In the genomic region with DNA sequence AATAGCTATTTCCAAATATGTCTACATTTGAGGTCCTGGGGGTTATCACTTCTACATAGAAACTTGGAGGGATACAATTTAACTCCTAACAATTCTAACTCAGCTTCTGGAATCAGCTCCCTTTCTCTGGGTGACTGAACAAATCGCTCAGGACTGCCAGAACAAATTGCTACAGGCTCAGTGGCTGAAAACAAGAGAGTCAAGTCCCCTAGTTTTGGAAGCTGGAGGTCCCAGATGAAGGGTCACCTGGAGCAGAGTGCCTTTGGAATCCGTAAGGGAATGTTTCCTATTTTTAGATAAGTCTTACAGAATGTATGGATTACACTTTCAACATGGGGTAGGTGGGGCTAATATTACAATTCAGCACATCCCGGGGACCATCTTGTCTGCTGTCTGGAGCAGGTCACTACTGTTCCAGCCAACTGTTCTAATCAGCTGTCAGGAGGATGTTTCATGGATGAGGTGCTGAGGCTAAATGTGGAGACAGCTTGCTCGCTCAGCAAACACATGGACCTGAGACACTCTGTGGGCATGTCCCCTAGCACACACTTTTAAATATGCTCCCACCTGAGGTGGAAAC, we compare ENCODE assay signal across 21 mouse cellular contexts.
DNase-seq lines count a peak whose midpoint lies in the region; ATAC-seq and TF ChIP-seq lines count a peak whose summit lies in the region.
"Had no signal": no experiment of that assay in that cellular context is flagged by ENCODE, and none has a peak within 500 bp of the region (broad histone marks: within the 10 kb centered on the region; RNA-seq: fewer than 3 reads in every experiment).

No protein-coding gene starts in this region.

- TF ChIP-seq CTCF in heart, adult 2 months (IDR thresholded peaks at IDR 0.05): no peak
- no peak for TF ChIP-seq CTCF in hindbrain, postnatal 0 days (IDR thresholded peaks at IDR 0.05; ENCODE audit: low read depth)

- TF ChIP-seq EP300 in heart, adult 2 months (IDR thresholded peaks at IDR 0.05; ENCODE audit: insufficient read depth, low read depth, low read length): 0 out of 2 replicates have a peak, but pooled peaks have one; percentile 9

- H3K4me2 ChIP-seq in hindbrain, postnatal 0 days (ENCODE audit: low read depth, low read length): no peak overlapping the region
- no peak overlapping the region for H3K4me2 ChIP-seq in hindbrain, embryonic 12.5 days (replicated peaks)
- no peak overlapping the region for H3K4me2 ChIP-seq in midbrain, embryonic 11.5 days
- no peak overlapping the region for H3K4me2 ChIP-seq in midbrain, embryonic 14.5 days (ENCODE audit: low read length)
- H3K4me2 ChIP-seq: embryonic facial prominence, embryonic 13.5 days; forebrain, embryonic 15.5 days; limb, embryonic 12.5 days; neural tube, embryonic 12.5 days had no signal

- H3K36me3 ChIP-seq in heart, adult 2 months (ENCODE audit: control insufficient read depth, insufficient read depth, low read length): peaks cover 2% of the 10 kb centered on the region
- no peaks in the 10 kb centered on the region for H3K36me3 ChIP-seq in hindbrain, postnatal 0 days (ENCODE audit: insufficient read depth, low read length)
- H3K36me3 ChIP-seq in hindbrain, embryonic 12.5 days: no peaks in the 10 kb centered on the region
- H3K36me3 ChIP-seq in midbrain, embryonic 11.5 days (ENCODE audit: control insufficient read depth, insufficient read depth, low read length): no peaks in the 10 kb centered on the region
- no peaks in the 10 kb centered on the region for H3K36me3 ChIP-seq in midbrain, embryonic 14.5 days (ENCODE audit: control insufficient read depth, insufficient read depth, low read length)
- H3K36me3 ChIP-seq: embryonic facial prominence, embryonic 13.5 days; forebrain, embryonic 15.5 days; limb, embryonic 12.5 days; neural tube, embryonic 12.5 days had no signal

- ATAC-seq in hindbrain, postnatal 0 days: peak; percentile 63
- no peak for ATAC-seq in hindbrain, embryonic 12.5 days (ENCODE audit: low FRiP score)
- ATAC-seq in midbrain, embryonic 11.5 days (ENCODE audit: low FRiP score): no peak
- no peak for ATAC-seq in midbrain, embryonic 14.5 days (ENCODE audit: low FRiP score, low TSS enrichment)
- ATAC-seq: forebrain, embryonic 15.5 days had no signal

- no peaks in the 10 kb centered on the region for H3K9me3 ChIP-seq in hindbrain, postnatal 0 days (ENCODE audit: low read length)
- no peaks in the 10 kb centered on the region for H3K9me3 ChIP-seq in hindbrain, embryonic 12.5 days (replicated peaks)
- H3K9me3 ChIP-seq in midbrain, embryonic 11.5 days (ENCODE audit: control insufficient read depth, low read length): no peaks in the 10 kb centered on the region
- H3K9me3 ChIP-seq in midbrain, embryonic 14.5 days (ENCODE audit: control insufficient read depth, low read length): no peaks in the 10 kb centered on the region
- H3K9me3 ChIP-seq: embryonic facial prominence, embryonic 13.5 days; forebrain, embryonic 15.5 days; limb, embryonic 12.5 days; neural tube, embryonic 12.5 days had no signal

- no peaks in the 10 kb centered on the region for H3K79me2 ChIP-seq in heart, adult 2 months (replicated peaks; ENCODE audit: control insufficient read depth, insufficient read depth, low read length)

- no peak for DNase-seq in heart, adult 2 months
- no peak for DNase-seq in heart, postnatal 4 days
- peak; percentile 31 for DNase-seq in hindbrain, postnatal 0 days (ENCODE audit: low spot score)
- DNase-seq in midbrain, embryonic 11.5 days (ENCODE audit: low spot score, missing footprints): peak; percentile 62
- no peak for DNase-seq in midbrain, embryonic 14.5 days
- peak; percentile 58 for DNase-seq in retina, embryonic 14.5 days (ENCODE audit: low spot score)
- DNase-seq in urinary bladder, postnatal 25 days (ENCODE audit: low spot score): no peak
- DNase-seq: B cell, adult 2 months; cerebellum, adult 18-20 months; gastrocnemius, postnatal 25 days; kidney, adult 8-10 months; kidney, postnatal 36 days; layer of hippocampus, adult 9-11 months; lung, postnatal 14 days; thymus, postnatal 25 days had no signal

- peaks cover 9% of the 10 kb centered on the region for H3K4me1 ChIP-seq in heart, adult 2 months (ENCODE audit: control insufficient read depth, insufficient read depth, low read length)
- peaks cover 4% of the 10 kb centered on the region; the same call in 1 of the 2 replicates for H3K4me1 ChIP-seq in hindbrain, postnatal 0 days (ENCODE audit: insufficient read depth, low read length)
- peaks cover 16% of the 10 kb centered on the region for H3K4me1 ChIP-seq in hindbrain, embryonic 12.5 days
- no peaks in the 10 kb centered on the region; the same call in 1 of the 2 replicates for H3K4me1 ChIP-seq in midbrain, embryonic 11.5 days (ENCODE audit: control insufficient read depth, insufficient read depth, low read length)
- 0 out of 2 replicates have a peak, but pooled peaks cover 3% of the 10 kb centered on the region for H3K4me1 ChIP-seq in midbrain, embryonic 14.5 days (ENCODE audit: control insufficient read depth, insufficient read depth, low read length)
- H3K4me1 ChIP-seq: neural tube, embryonic 12.5 days had no signal

- intact Hi-C loops in heart, adult 2 months (cut with DNase I): no loop called here

- H3K9ac ChIP-seq in heart, adult 2 months (ENCODE audit: low read depth, low read length): no peak overlapping the region
- no peak overlapping the region for H3K9ac ChIP-seq in hindbrain, postnatal 0 days (replicated peaks; ENCODE audit: low read length)
- H3K9ac ChIP-seq in hindbrain, embryonic 12.5 days: no peak overlapping the region
- no peak overlapping the region for H3K9ac ChIP-seq in midbrain, embryonic 11.5 days (ENCODE audit: low read length)
- H3K9ac ChIP-seq in midbrain, embryonic 14.5 days (replicated peaks; ENCODE audit: low read length): no peak overlapping the region
- H3K9ac ChIP-seq: embryonic facial prominence, embryonic 13.5 days; forebrain, embryonic 15.5 days; limb, embryonic 12.5 days; neural tube, embryonic 12.5 days had no signal

- 51% methylated on average over 4 of the region's 4 CpGs for WGBS in heart, adult 2 months
- 59% methylated on average over 4 of the region's 4 CpGs for WGBS in hindbrain, postnatal 0 days
- WGBS in hindbrain, embryonic 12.5 days: 78% methylated on average over 4 of the region's 4 CpGs
- 81% methylated on average over 4 of the region's 4 CpGs for WGBS in midbrain, embryonic 11.5 days
- 79% methylated on average over 4 of the region's 4 CpGs for WGBS in midbrain, embryonic 14.5 days

- H3K27ac ChIP-seq in heart, adult 2 months: no peak overlapping the region
- H3K27ac ChIP-seq in hindbrain, postnatal 0 days: no peak overlapping the region
- no peak overlapping the region for H3K27ac ChIP-seq in hindbrain, embryonic 12.5 days
- H3K27ac ChIP-seq in midbrain, embryonic 11.5 days (ENCODE audit: low read depth, low read length): no peak overlapping the region
- H3K27ac ChIP-seq in midbrain, embryonic 14.5 days (replicated peaks; ENCODE audit: low read depth, low read length): no peak overlapping the region
- H3K27ac ChIP-seq: embryonic facial prominence, embryonic 13.5 days; forebrain, embryonic 15.5 days; left cerebral cortex, adult 2 months; limb, embryonic 12.5 days; neural tube, embryonic 12.5 days had no signal

- no peaks in the 10 kb centered on the region for H3K27me3 ChIP-seq in heart, adult 2 months (ENCODE audit: control insufficient read depth, insufficient read depth, low read length)
- H3K27me3 ChIP-seq in hindbrain, postnatal 0 days (ENCODE audit: insufficient read depth, low read length): no peaks in the 10 kb centered on the region
- H3K27me3 ChIP-seq in hindbrain, embryonic 12.5 days: no peaks in the 10 kb centered on the region
- H3K27me3 ChIP-seq in midbrain, embryonic 11.5 days (ENCODE audit: control insufficient read depth, insufficient read depth, low read length): no peaks in the 10 kb centered on the region
- H3K27me3 ChIP-seq in midbrain, embryonic 14.5 days (ENCODE audit: control insufficient read depth, insufficient read depth, low read length): no peaks in the 10 kb centered on the region
- H3K27me3 ChIP-seq: embryonic facial prominence, embryonic 13.5 days; forebrain, embryonic 15.5 days; limb, embryonic 12.5 days; neural tube, embryonic 12.5 days had no signal

- no peak for TF ChIP-seq POLR2A in heart, adult 2 months (IDR thresholded peaks at IDR 0.05; ENCODE audit: insufficient read depth, low read depth, low read length)

- no peak overlapping the region for H3K4me3 ChIP-seq in heart, adult 2 months
- H3K4me3 ChIP-seq in hindbrain, postnatal 0 days (ENCODE audit: low read length): no peak overlapping the region
- H3K4me3 ChIP-seq in hindbrain, embryonic 12.5 days: no peak overlapping the region
- H3K4me3 ChIP-seq in midbrain, embryonic 11.5 days (ENCODE audit: low read depth, low read length): no peak overlapping the region
- H3K4me3 ChIP-seq in midbrain, embryonic 14.5 days (replicated peaks; ENCODE audit: low read depth, low read length): no peak overlapping the region
- H3K4me3 ChIP-seq: embryonic facial prominence, embryonic 13.5 days; forebrain, embryonic 15.5 days; left cerebral cortex, adult 2 months; limb, embryonic 12.5 days; neural tube, embryonic 12.5 days had no signal

Comparison
In these comparisons a context has a peak if more than half of its experiments do, and no peak if none do; other contexts are left out.
1. DNase-seq: peak in hindbrain, postnatal 0 days (single experiment), midbrain, embryonic 11.5 days (single experiment) and retina, embryonic 14.5 days (single experiment); none in heart, adult 2 months (0 of 2), heart, postnatal 4 days (single experiment), midbrain, embryonic 14.5 days (single experiment) and urinary bladder, postnatal 25 days (single experiment).